Mouse (Mus musculus) liver, adult 2 months (tissue): Measurements from ENCODE around the gene Gfap.

Experiments
- CTCF ChIP-seq: fragments of 200-500 bp; IDR thresholded peaks from 2 replicates; pipeline ENCODE4 v1.5.1; 2011; ENCODE audit warnings: low read depth, low read length, control low read depth
- POLR2A ChIP-seq: fragments of 200-500 bp; IDR thresholded peaks from 2 replicates; pipeline ENCODE4 v1.6.1; 2011; ENCODE audit warnings: low read length, control low read depth; ENCODE audit not compliant: insufficient read depth; ENCODE audit errors: extremely low read depth

DNA sequence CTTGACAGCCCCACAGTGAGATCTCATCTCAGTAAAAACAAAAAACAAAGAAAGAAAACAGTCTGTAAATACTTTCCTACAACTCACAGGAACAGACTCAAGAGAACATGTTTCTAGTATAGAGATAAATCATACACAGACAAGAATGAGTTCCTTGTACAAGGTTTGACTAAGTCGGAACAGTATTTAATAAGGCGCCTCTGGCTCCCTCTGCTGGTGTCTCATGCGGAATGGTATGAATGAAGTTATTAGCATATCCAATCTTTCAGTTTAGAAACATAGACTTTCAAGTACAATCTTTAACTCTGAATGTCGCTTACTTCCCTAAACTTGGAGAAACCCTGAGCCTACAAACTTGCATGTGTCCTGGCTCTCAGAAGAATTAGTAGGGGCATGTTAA is 36.4 kb downstream of the Gfap start:
- no peak for TF ChIP-seq POLR2A
- TF ChIP-seq CTCF, result peak; percentile 39; the same call in 1 of the 2 replicates
